Mouse (Mus musculus): ENCODE data around the gene Adam19. TPM values are rescaled to one million over a fixed set of nuclear protein-coding genes. Genes with fewer than 3 reads are reported as not detected.

Gene Adam19
- polyA plus RNA-seq, 1 experiment from 2014 or later, result 21.3 TPM

- Histone ChIP-seq H3K4me3 (ENCODE audit: low read depth, low read length) (no peak overlapping the region), H3K9me3 (ENCODE audit: control insufficient read depth, low read length) (no peaks in the 10 kb centered on the region), H3K27me3 (replicated peaks; ENCODE audit: control insufficient read depth, insufficient read depth, low read length) (no peaks in the 10 kb centered on the region), H3K4me2 (ENCODE audit: low read length) (no peak overlapping the region), H3K9ac (ENCODE audit: low read length) (no peak overlapping the region), H3K36me3 (ENCODE audit: control insufficient read depth, insufficient read depth, low read length) (no peaks in the 10 kb centered on the region), H3K27ac (ENCODE audit: low read depth) (no peak overlapping the region), H3K4me1 (replicated peaks; ENCODE audit: control insufficient read depth, insufficient read depth, low read length) (peaks cover 10% of the 10 kb centered on the region; the same call in 1 of the 2 replicates)
- DNase-seq (ENCODE audit: low spot score), result no peak
- 69% methylated on average over 2 of the region's 2 CpGs for WGBS
- no peak for ATAC-seq (replicated peaks; ENCODE audit: low FRiP score, low TSS enrichment, low read depth)
These were observed 25.8 kb upstream of the Adam19 start for GRCm38 (mm10) chr11:46030026-46030425.

- 61% methylated on average over 3 of the region's 3 CpGs for WGBS
- ATAC-seq (replicated peaks; ENCODE audit: low FRiP score, low TSS enrichment, low read depth), result no peak
- H3K27me3 ChIP-seq (replicated peaks; ENCODE audit: control insufficient read depth, insufficient read depth, low read length), result no peaks in the 10 kb centered on the region
These were observed 24.3 kb upstream of the Adam19 start for GRCm38 (mm10) chr11:46031470-46031869.

DNA sequence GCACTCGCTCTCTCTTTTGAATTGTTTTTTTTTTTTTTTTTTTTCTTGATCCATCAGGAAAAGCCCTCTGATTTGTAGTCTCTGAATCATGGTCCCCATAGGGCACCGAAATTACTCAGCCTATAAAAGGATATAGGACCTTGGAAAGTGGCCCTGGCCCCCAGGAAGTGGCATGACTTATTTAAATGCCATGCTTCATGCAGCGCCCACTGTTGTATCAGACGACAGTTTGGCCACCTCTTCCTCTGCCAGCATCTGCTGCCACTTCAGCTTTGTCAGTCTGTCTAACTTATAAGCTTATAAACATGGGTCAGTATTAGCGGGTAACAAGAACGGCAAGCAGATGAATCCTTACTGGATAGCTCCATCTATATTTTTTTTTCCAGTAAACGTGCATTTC is 22.8 kb upstream of the Adam19 start:
- WGBS, result 87% methylated on average over 7 of the region's 7 CpGs
- Histone ChIP-seq H3K9ac (ENCODE audit: low read length) (no peak overlapping the region), H3K4me1 (replicated peaks; ENCODE audit: control insufficient read depth, insufficient read depth, low read length) (peaks cover 6% of the 10 kb centered on the region; the same call in 1 of the 2 replicates), H3K9me3 (ENCODE audit: control insufficient read depth, low read length) (no peaks in the 10 kb centered on the region; the same call in 1 of the 2 replicates), H3K4me3 (ENCODE audit: low read depth, low read length) (no peak overlapping the region), H3K27ac (ENCODE audit: low read depth) (no peak overlapping the region), H3K36me3 (ENCODE audit: control insufficient read depth, insufficient read depth, low read length) (no peaks in the 10 kb centered on the region), H3K27me3 (replicated peaks; ENCODE audit: control insufficient read depth, insufficient read depth, low read length) (no peaks in the 10 kb centered on the region), H3K4me2 (ENCODE audit: low read length) (no peak overlapping the region)
- ATAC-seq (replicated peaks; ENCODE audit: low FRiP score, low TSS enrichment, low read depth) (no peak), DNase-seq (ENCODE audit: low spot score) (no peak)

More at GRCm38 (mm10) chr11:46031470-46031869, 24.3 kb upstream of the Adam19 start:
- Histone ChIP-seq H3K9ac (ENCODE audit: low read length) (no peak overlapping the region), H3K27ac (ENCODE audit: low read depth) (no peak overlapping the region), H3K4me1 (replicated peaks; ENCODE audit: control insufficient read depth, insufficient read depth, low read length) (peaks cover 6% of the 10 kb centered on the region; the same call in 1 of the 2 replicates), H3K4me3 (ENCODE audit: low read depth, low read length) (no peak overlapping the region), H3K9me3 (ENCODE audit: control insufficient read depth, low read length) (no peaks in the 10 kb centered on the region), H3K4me2 (ENCODE audit: low read length) (no peak overlapping the region), H3K36me3 (ENCODE audit: control insufficient read depth, insufficient read depth, low read length) (no peaks in the 10 kb centered on the region)
- no peak for DNase-seq (ENCODE audit: low spot score)

- 88% methylated on average over 10 of the region's 10 CpGs for WGBS
These were observed 19.4 kb upstream of the Adam19 start for GRCm38 (mm10) chr11:46036374-46036773.

GRCm38 (mm10) chr11:46038901-46039300 is 16.9 kb upstream of the Adam19 start:
- no peak overlapping the region for H3K27ac ChIP-seq (ENCODE audit: low read depth)
- no peak for ATAC-seq (replicated peaks; ENCODE audit: low FRiP score, low TSS enrichment, low read depth)
- no peaks in the 10 kb centered on the region for H3K27me3 ChIP-seq (replicated peaks; ENCODE audit: control insufficient read depth, insufficient read depth, low read length)
- no peaks in the 10 kb centered on the region; the same call in 1 of the 2 replicates for H3K9me3 ChIP-seq (ENCODE audit: control insufficient read depth, low read length)
- no peaks in the 10 kb centered on the region for H3K36me3 ChIP-seq (ENCODE audit: control insufficient read depth, insufficient read depth, low read length)
- H3K4me3 ChIP-seq (ENCODE audit: low read depth, low read length), result no peak overlapping the region
- DNase-seq (ENCODE audit: low spot score), result no peak
- WGBS, result 73% methylated on average over 15 of the region's 15 CpGs
- H3K9ac ChIP-seq (ENCODE audit: low read length), result no peak overlapping the region
- H3K4me2 ChIP-seq (ENCODE audit: low read length), result no peak overlapping the region
- 0 out of 2 replicates have a peak, but pooled peaks cover 4% of the 10 kb centered on the region for H3K4me1 ChIP-seq (replicated peaks; ENCODE audit: control insufficient read depth, insufficient read depth, low read length)

More at GRCm38 (mm10) chr11:46036374-46036773, 19.4 kb upstream of the Adam19 start:
- 0 out of 2 replicates have a peak, but pooled peaks cover 3% of the 10 kb centered on the region for H3K4me1 ChIP-seq (replicated peaks; ENCODE audit: control insufficient read depth, insufficient read depth, low read length)
- H3K4me3 ChIP-seq (ENCODE audit: low read depth, low read length), result no peak overlapping the region
- no peak for DNase-seq (ENCODE audit: low spot score)
- no peak for ATAC-seq (replicated peaks; ENCODE audit: low FRiP score, low TSS enrichment, low read depth)
- no peaks in the 10 kb centered on the region for H3K36me3 ChIP-seq (ENCODE audit: control insufficient read depth, insufficient read depth, low read length)
- no peak overlapping the region for H3K4me2 ChIP-seq (ENCODE audit: low read length)
- no peak overlapping the region for H3K27ac ChIP-seq (ENCODE audit: low read depth)
- no peaks in the 10 kb centered on the region for H3K27me3 ChIP-seq (replicated peaks; ENCODE audit: control insufficient read depth, insufficient read depth, low read length)
- no peak overlapping the region for H3K9ac ChIP-seq (ENCODE audit: low read length)
- H3K9me3 ChIP-seq (ENCODE audit: control insufficient read depth, low read length), result no peaks in the 10 kb centered on the region; the same call in 1 of the 2 replicates

DNA sequence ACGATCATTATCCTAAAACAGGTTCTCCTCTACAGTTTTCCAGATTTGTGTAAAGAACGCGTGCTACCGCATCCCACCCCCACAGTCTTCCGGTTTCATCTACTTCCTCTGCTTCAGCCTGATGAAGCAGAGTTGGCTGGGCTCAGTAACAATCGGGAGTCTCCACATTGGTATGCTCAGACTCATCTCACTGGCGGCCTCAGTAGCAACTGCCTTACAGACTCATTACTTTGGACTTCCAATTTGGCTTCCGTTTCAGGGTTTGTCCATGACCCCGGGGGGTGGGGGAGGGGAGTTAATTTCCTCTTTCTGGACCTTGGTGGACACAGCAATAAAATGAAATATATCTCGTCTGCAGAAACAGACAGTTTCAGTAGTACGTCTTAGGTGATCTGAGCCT is 16.5 kb upstream of the Adam19 start:
- H3K4me3 ChIP-seq (ENCODE audit: low read depth, low read length), result no peak overlapping the region
- H3K36me3 ChIP-seq (ENCODE audit: control insufficient read depth, insufficient read depth, low read length), result no peaks in the 10 kb centered on the region
- H3K27ac ChIP-seq (ENCODE audit: low read depth), result no peak overlapping the region
- H3K4me1 ChIP-seq (replicated peaks; ENCODE audit: control insufficient read depth, insufficient read depth, low read length), result 0 out of 2 replicates have a peak, but pooled peaks cover 4% of the 10 kb centered on the region
- no peaks in the 10 kb centered on the region; the same call in 1 of the 2 replicates for H3K9me3 ChIP-seq (ENCODE audit: control insufficient read depth, low read length)
- WGBS, result 53% methylated on average over 11 of the region's 11 CpGs
- no peak overlapping the region for H3K9ac ChIP-seq (ENCODE audit: low read length)
- H3K4me2 ChIP-seq (ENCODE audit: low read length), result no peak overlapping the region
- no peak for ATAC-seq (replicated peaks; ENCODE audit: low FRiP score, low TSS enrichment, low read depth)
- no peaks in the 10 kb centered on the region for H3K27me3 ChIP-seq (replicated peaks; ENCODE audit: control insufficient read depth, insufficient read depth, low read length)
- no peak for DNase-seq (ENCODE audit: low spot score)

- Histone ChIP-seq H3K4me2 (ENCODE audit: low read length) (no peak overlapping the region), H3K36me3 (ENCODE audit: control insufficient read depth, insufficient read depth, low read length) (no peaks in the 10 kb centered on the region), H3K9ac (ENCODE audit: low read length) (no peak overlapping the region), H3K4me1 (replicated peaks; ENCODE audit: control insufficient read depth, insufficient read depth, low read length) (0 out of 2 replicates have a peak, but pooled peaks cover 4% of the 10 kb centered on the region), H3K27ac (ENCODE audit: low read depth) (peak overlapping the region; percentile 22; the same call in 1 of the 2 replicates), H3K27me3 (replicated peaks; ENCODE audit: control insufficient read depth, insufficient read depth, low read length) (no peaks in the 10 kb centered on the region), H3K9me3 (ENCODE audit: control insufficient read depth, low read length) (no peaks in the 10 kb centered on the region; the same call in 1 of the 2 replicates), H3K4me3 (ENCODE audit: low read depth, low read length) (no peak overlapping the region)
- DNase-seq (ENCODE audit: low spot score) (no peak), ATAC-seq (replicated peaks; ENCODE audit: low FRiP score, low TSS enrichment, low read depth) (no peak)
- WGBS, result 74% methylated on average over 9 of the region's 9 CpGs
These were observed 14.8 kb upstream of the Adam19 start for GRCm38 (mm10) chr11:46040841-46041556.

- Histone ChIP-seq H3K27ac (ENCODE audit: low read depth) (peak overlapping the region; percentile 22; the same call in 1 of the 2 replicates), H3K9me3 (ENCODE audit: control insufficient read depth, low read length) (no peaks in the 10 kb centered on the region; the same call in 1 of the 2 replicates), H3K4me3 (ENCODE audit: low read depth, low read length) (no peak overlapping the region), H3K36me3 (ENCODE audit: control insufficient read depth, insufficient read depth, low read length) (no peaks in the 10 kb centered on the region), H3K4me2 (ENCODE audit: low read length) (no peak overlapping the region), H3K9ac (ENCODE audit: low read length) (no peak overlapping the region), H3K4me1 (replicated peaks; ENCODE audit: control insufficient read depth, insufficient read depth, low read length) (0 out of 2 replicates have a peak, but pooled peaks cover 4% of the 10 kb centered on the region), H3K27me3 (replicated peaks; ENCODE audit: control insufficient read depth, insufficient read depth, low read length) (no peaks in the 10 kb centered on the region)
- DNase-seq (ENCODE audit: low spot score) (no peak), ATAC-seq (replicated peaks; ENCODE audit: low FRiP score, low TSS enrichment, low read depth) (no peak)
- 55% methylated on average over 12 of the region's 12 CpGs for WGBS
These were observed 14.1 kb upstream of the Adam19 start for GRCm38 (mm10) chr11:46041607-46042267.

Data from intestine, embryonic 14.5 days (tissue).